Mouse (Mus musculus) B cell, adult 62 days (primary cell): ENCODE data around the gene Zfp488. TPM values are rescaled to one million over a fixed set of nuclear protein-coding genes. Genes with fewer than 3 reads are reported as not detected.

ENCODE experiments used
- total RNA-seq: library from RNA; stranded (reverse); gene quantifications from 4 replicates; pipeline ENCODE4 v1.2.4, GENCODE M21; 2023

Zfp488 gene
- total RNA-seq, result 0.14 to 0.44 TPM (median 0.41 TPM) in 4 replicates

DNA sequence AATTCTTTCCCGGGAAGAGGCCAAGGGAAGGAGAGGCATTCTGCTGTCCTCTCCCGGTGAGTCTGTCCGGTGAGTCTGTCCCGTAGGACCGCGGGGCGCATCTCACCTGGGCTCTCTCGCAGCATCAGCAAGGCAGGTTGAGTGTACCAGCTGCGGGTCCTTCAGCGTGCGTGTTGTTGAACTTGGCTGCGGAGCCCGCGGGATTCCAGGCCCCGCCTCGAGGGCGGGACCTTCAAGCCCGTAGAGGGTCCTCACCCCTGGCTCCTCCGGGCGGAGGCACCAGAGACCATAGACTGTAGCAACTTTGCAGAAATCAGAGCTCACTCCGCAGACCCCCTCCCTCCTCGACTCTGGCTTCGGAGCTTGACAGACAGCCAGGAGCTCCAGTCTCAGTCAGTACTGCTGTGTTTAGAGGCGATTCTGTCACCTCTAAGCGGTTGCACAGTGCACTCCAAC, at the start of gene Zfp488:
Gene Zfp488, minus strand, starts transcription at position 161 of the 456 bp plus-strand sequence.

DNA sequence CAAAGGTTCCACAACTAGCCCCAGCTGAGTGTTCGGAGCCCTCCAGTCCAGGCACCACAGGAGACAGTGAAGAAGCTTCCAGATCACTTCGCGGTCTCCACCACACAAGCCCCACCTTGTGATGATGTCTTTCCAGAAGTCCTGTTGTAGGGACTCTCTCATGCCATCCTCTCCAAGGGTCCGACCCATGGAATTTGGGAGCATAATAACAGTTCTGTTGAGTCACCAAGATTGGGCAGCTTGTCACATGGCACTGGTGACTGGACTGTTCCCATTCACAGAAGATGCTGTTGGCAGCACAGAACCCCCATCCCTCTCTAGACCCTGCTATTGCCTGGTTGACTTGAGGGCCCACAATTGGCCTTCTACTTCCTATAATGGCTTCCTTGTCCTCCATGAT, 37.8 kb upstream of the Zfp488 start, which contains the start of gene Gm5460:
Gene Gm5460, plus strand, starts transcription at position 378 of the 400 bp plus-strand sequence.

GRCm38 (mm10) chr14:34015063-34015462, 36.5 kb upstream of the Zfp488 start, which contains the start of gene Gm30083:
Gene Gm30083 (minus strand): TSS chr14:34015182.

GRCm38 (mm10) chr14:33953761-33954160, 24.8 kb downstream of the Zfp488 start, which contains the start of gene Rbp3:
Gene Rbp3 (plus strand): TSS chr14:33954003.

GRCm38 (mm10) chr14:33940739-33941138, 37.8 kb downstream of the Zfp488 start, which contains the start of gene Gdf2:
Gene Gdf2 (plus strand): TSS chr14:33941039.

GRCm38 (mm10) chr14:33923168-33924070, 55.1 kb downstream of the Zfp488 start, which contains the start of gene Gdf10:
Gene Gdf10 (plus strand): TSS chr14:33923587.

Other genes starting within 250 kb of the Zfp488 start
- gene Gdf10, start 55.2 kb downstream of the Zfp488 start, total RNA-seq, result not detected in 4 replicates
- not detected in 4 replicates for gene Gdf2, start 37.7 kb downstream of the Zfp488 start, total RNA-seq
- not detected in 4 replicates for gene Rbp3, start 24.8 kb downstream of the Zfp488 start, total RNA-seq
- gene Gm30083, start 36.4 kb upstream of the Zfp488 start, total RNA-seq, result not detected in 4 replicates
- not detected in 4 replicates for gene Gm5460, start 38.0 kb upstream of the Zfp488 start, total RNA-seq
- not detected in 4 replicates for gene Antxrl, start 73.9 kb upstream of the Zfp488 start, total RNA-seq
- gene Anxa8, start 107.2 kb upstream of the Zfp488 start, total RNA-seq, result not detected in 4 replicates
- gene A630023A22Rik, start 124.0 kb upstream of the Zfp488 start, total RNA-seq, result not detected in 4 replicates
- gene Npy4r, start 173.7 kb upstream of the Zfp488 start, total RNA-seq, result not detected in 4 replicates
- 0.06 to 0.12 TPM (median 0.09 TPM) in 3 of 4 replicates, not detected in the other for gene Gprin2, start 222.9 kb upstream of the Zfp488 start, total RNA-seq
- not detected in 4 replicates for gene Syt15, start 240.8 kb upstream of the Zfp488 start, total RNA-seq